In the genomic region with DNA sequence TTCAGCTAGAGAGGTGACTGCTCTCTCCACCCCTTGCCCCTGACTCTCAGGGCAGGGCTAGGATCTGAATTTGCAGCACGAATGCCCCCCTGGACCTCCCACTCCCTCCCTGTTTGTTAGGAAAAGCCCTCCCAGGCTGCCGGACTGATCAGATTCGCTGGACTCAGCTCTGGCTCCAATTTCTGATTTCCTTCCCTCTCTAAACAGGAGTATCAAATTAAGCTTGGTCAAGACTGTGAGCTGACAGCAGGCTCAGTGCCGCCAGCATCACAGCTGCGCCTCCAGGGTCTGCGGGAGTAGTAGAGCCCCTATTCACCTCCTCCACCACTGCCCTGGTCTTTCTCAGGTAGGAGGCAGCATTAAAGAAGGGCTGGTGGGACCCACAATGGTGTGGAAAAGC, we compare ENCODE assay signal across 26 mouse cellular contexts.
DNase-seq lines count a peak whose midpoint lies in the region; ATAC-seq and TF ChIP-seq lines count a peak whose summit lies in the region.
"Had no signal": no experiment of that assay in that cellular context is flagged by ENCODE, and none has a peak within 500 bp of the region (broad histone marks: within the 10 kb centered on the region; RNA-seq: fewer than 3 reads in every experiment).

No protein-coding gene starts in this region.

- H3K4me3 ChIP-seq in gastrocnemius, adult 2 months = peak overlapping the region; percentile 66
- no peak overlapping the region for H3K4me3 ChIP-seq in kidney, postnatal 0 days (replicated peaks; ENCODE audit: low read depth, low read length)
- H3K4me3 ChIP-seq in limb, embryonic 10.5 days = peak overlapping the region; percentile 27
- H3K4me3 ChIP-seq: forebrain, embryonic 12.5 days; layer of hippocampus, adult 2 months; liver, embryonic 15.5 days; lung, embryonic 15.5 days; megakaryocyte, embryonic 14.5 days had no signal

- no peak for TF ChIP-seq CTCF in gastrocnemius, adult 2 months (IDR thresholded peaks at IDR 0.05)
- TF ChIP-seq CTCF in kidney, postnatal 0 days (IDR thresholded peaks at IDR 0.05; ENCODE audit: low read depth) = no peak

- no peaks in the 10 kb centered on the region for H3K36me3 ChIP-seq in kidney, postnatal 0 days (ENCODE audit: insufficient read depth, low read length)
- no peaks in the 10 kb centered on the region for H3K36me3 ChIP-seq in limb, embryonic 10.5 days
- H3K36me3 ChIP-seq: forebrain, embryonic 12.5 days; liver, embryonic 15.5 days; lung, embryonic 15.5 days had no signal

- 21% methylated on average over 6 of the region's 6 CpGs for WGBS in kidney, postnatal 0 days
- WGBS in limb, embryonic 10.5 days = 25% methylated on average over 6 of the region's 6 CpGs

- 0 out of 2 replicates have a peak, but pooled peaks cover 5% of the 10 kb centered on the region for H3K4me1 ChIP-seq in kidney, postnatal 0 days (replicated peaks; ENCODE audit: insufficient read depth, low read length)
- H3K4me1 ChIP-seq in limb, embryonic 10.5 days = peaks cover 45% of the 10 kb centered on the region
- H3K4me1 ChIP-seq: liver, embryonic 15.5 days; megakaryocyte, embryonic 14.5 days had no signal

- ATAC-seq in kidney, postnatal 0 days (replicated peaks; ENCODE audit: low FRiP score, low read depth) = no peak

- intact Hi-C loops in gastrocnemius, adult 2 months (cut with DNase I) = no loop called here

- H3K9me3 ChIP-seq in kidney, postnatal 0 days (replicated peaks; ENCODE audit: low read length) = no peaks in the 10 kb centered on the region
- no peaks in the 10 kb centered on the region for H3K9me3 ChIP-seq in limb, embryonic 10.5 days (replicated peaks)
- H3K9me3 ChIP-seq: forebrain, embryonic 12.5 days; liver, embryonic 15.5 days; lung, embryonic 15.5 days had no signal

- H3K27me3 ChIP-seq in kidney, postnatal 0 days (ENCODE audit: insufficient read depth, low read length) = no peaks in the 10 kb centered on the region
- H3K27me3 ChIP-seq in limb, embryonic 10.5 days (ENCODE audit: low read depth, poor library complexity, severe bottlenecking) = peaks cover 6% of the 10 kb centered on the region; the same call in 1 of the 2 replicates
- H3K27me3 ChIP-seq: forebrain, embryonic 12.5 days; liver, embryonic 15.5 days; lung, embryonic 15.5 days; megakaryocyte, embryonic 14.5 days had no signal

- no peak overlapping the region for H3K4me2 ChIP-seq in kidney, postnatal 0 days (ENCODE audit: low read length)
- H3K4me2 ChIP-seq: forebrain, embryonic 12.5 days; hindbrain, embryonic 14.5 days; liver, embryonic 15.5 days; lung, embryonic 15.5 days had no signal

- no peak overlapping the region for H3K9ac ChIP-seq in kidney, postnatal 0 days (ENCODE audit: low read depth, low read length)
- H3K9ac ChIP-seq: forebrain, embryonic 12.5 days; hindbrain, embryonic 14.5 days; liver, embryonic 15.5 days; lung, embryonic 15.5 days had no signal

- H3K27ac ChIP-seq in gastrocnemius, adult 2 months = peak overlapping the region; percentile 88
- no peak overlapping the region for H3K27ac ChIP-seq in kidney, postnatal 0 days
- H3K27ac ChIP-seq in limb, embryonic 10.5 days = peak overlapping the region; percentile 66
- H3K27ac ChIP-seq: forebrain, embryonic 12.5 days; hindbrain, embryonic 14.5 days; layer of hippocampus, adult 2 months; liver, embryonic 15.5 days; lung, embryonic 15.5 days; stomach, postnatal 0 days had no signal

- DNase-seq in gastrocnemius, adult 2 months = peak; percentile 75
- no peak for DNase-seq in gastrocnemius, postnatal 10 days
- peak; percentile 72 for DNase-seq in kidney, postnatal 0 days (ENCODE audit: low spot score)
- no peak for DNase-seq in kidney, adult 18-20 months
- peak; percentile 48 for DNase-seq in limb, embryonic 10.5 days (ENCODE audit: low spot score)
- peak; percentile 54 for DNase-seq in skeletal muscle tissue, adult 2 months (ENCODE audit: low read depth, low spot score)
- no peak for DNase-seq in spleen, postnatal 10 days (ENCODE audit: low spot score in 2 of 2)
- no peak for DNase-seq in thymus, postnatal 10 days (ENCODE audit: low spot score in 2 of 2)
- DNase-seq: adrenal gland, postnatal 25 days; cerebellum, adult 9-10 months; gastrocnemius, postnatal 25 days; heart, postnatal 36 days; kidney, adult 9 months; layer of hippocampus, postnatal 36 days; liver; lung, postnatal 36 days; midbrain, embryonic 14.5 days; right cerebral cortex, postnatal 14 days; thymus, adult 2 months had no signal

Comparison
In these comparisons a context has a peak if more than half of its experiments do, and no peak if none do; other contexts are left out.
1. DNase-seq: peak in gastrocnemius, adult 2 months (single experiment), kidney, postnatal 0 days (single experiment), limb, embryonic 10.5 days (single experiment) and skeletal muscle tissue, adult 2 months (single experiment); none in gastrocnemius, postnatal 10 days (single experiment), kidney, adult 18-20 months (single experiment), spleen, postnatal 10 days (0 of 2) and thymus, postnatal 10 days (0 of 2).